Mouse (Mus musculus) ES-E14 (cell line): ENCODE data around the gene Adsl.

Source experiments
- HCFC1 ChIP-seq: IDR thresholded peaks from 2 replicates; pipeline ENCODE4 v1.6.1; 2012; ENCODE audit warnings: low read length, inconsistent platforms, borderline replicate concordance; ENCODE audit not compliant: insufficient read depth
- ZC3H11A ChIP-seq: IDR thresholded peaks from 2 replicates; pipeline ENCODE4 v1.6.1; 2012; ENCODE audit warnings: low read depth, mild to moderate bottlenecking, inconsistent platforms, low read length, borderline replicate concordance

- no peak for TF ChIP-seq ZC3H11A
- no peak for TF ChIP-seq HCFC1
Measured at GRCm38 (mm10) chr15:81006127-81006735, 57.9 kb downstream of the Adsl start.
